Mouse (Mus musculus) limb, embryonic 11.5 days (tissue): ENCODE data around the gene Stk38l. TPM values are rescaled to one million over a fixed set of nuclear protein-coding genes. Genes with fewer than 3 reads are reported as not detected.
"Not testable (repeated sequence)": the region's sequence is repeated elsewhere in the genome, so short reads cannot be mapped to it uniquely, and the experiment has no call there.

Source experiments
- ATAC-seq: fragments of 200-750 bp; cut with Nextera tagmentation; 2 replicates; pipeline ENCODE4 v1.8.0; 2017; ENCODE audit warnings: low read depth; ENCODE audit not compliant: insufficient number of reproducible peaks, low FRiP score, low TSS enrichment
- DNase-seq: peaks from one replicate; pipeline ENCODE4 v3.0.0-alpha.2; 2015; ENCODE audit warnings: low spot score
- H3K27ac ChIP-seq: fragments of 300-500 bp; sonication (generic); replicated peaks from 2 replicates; pipeline ENCODE4 v1.5.1; 2014; ENCODE audit warnings: low read depth, mild to moderate bottlenecking, low read length
- H3K27me3 ChIP-seq: fragments of 300-500 bp; sonication (generic); 2 replicates; pipeline ENCODE4 v1.6.1; 2014; ENCODE audit warnings: mild to moderate bottlenecking, low read length, mixed read lengths; ENCODE audit not compliant: control insufficient read depth, insufficient read depth
- H3K36me3 ChIP-seq: fragments of 300-500 bp; sonication (generic); 2 replicates; pipeline ENCODE4 v1.6.1; 2014; ENCODE audit warnings: mild to moderate bottlenecking, low read length, moderate library complexity, mixed read lengths; ENCODE audit not compliant: control insufficient read depth, insufficient read depth
- H3K4me1 ChIP-seq: fragments of 300-500 bp; sonication (generic); 2 replicates; pipeline ENCODE4 v1.6.1; 2014; ENCODE audit warnings: low read length, mixed read lengths; ENCODE audit not compliant: control insufficient read depth, insufficient read depth
- H3K4me2 ChIP-seq: fragments of 300-500 bp; sonication (generic); 2 replicates; pipeline ENCODE4 v1.6.1; 2014; ENCODE audit warnings: low read depth, mild to moderate bottlenecking, moderate library complexity; ENCODE audit not compliant: severe bottlenecking
- H3K4me3 ChIP-seq: fragments of 300-500 bp; sonication (generic); 2 replicates; pipeline ENCODE4 v1.5.1; 2014; ENCODE audit warnings: low read depth, low read length
- H3K9ac ChIP-seq: fragments of 300-500 bp; sonication (generic); 2 replicates; pipeline ENCODE4 v1.6.1; 2014; ENCODE audit warnings: mild to moderate bottlenecking, low read length
- H3K9me3 ChIP-seq: fragments of 300-500 bp; sonication (generic); 2 replicates; pipeline ENCODE4 v1.6.1; 2016; ENCODE audit warnings: low read length; ENCODE audit not compliant: control insufficient read depth
- WGBS: fragments of 180-500 bp; shearing (Covaris S2); extraction: QIAGEN DNeasy Blood & Tissue Kit; methylation state at CpG from one replicate; pipeline ENCODE4 v1.1.7; 2014; 5-methylcytosine and 5-hydroxymethylcytosine counted together
- polyA plus RNA-seq: library from polyadenylated mRNA; unstranded; fragments of >200 nt; fragmentation: Nextera tagmentation; extraction: Ambion mirVana; gene quantifications from 2 replicates; pipeline ENCODE4 v1.2.1, GENCODE M21; 2014

Stk38l gene
- polyA plus RNA-seq, 1 experiment from 2014 or later: 20.4 TPM

DNA sequence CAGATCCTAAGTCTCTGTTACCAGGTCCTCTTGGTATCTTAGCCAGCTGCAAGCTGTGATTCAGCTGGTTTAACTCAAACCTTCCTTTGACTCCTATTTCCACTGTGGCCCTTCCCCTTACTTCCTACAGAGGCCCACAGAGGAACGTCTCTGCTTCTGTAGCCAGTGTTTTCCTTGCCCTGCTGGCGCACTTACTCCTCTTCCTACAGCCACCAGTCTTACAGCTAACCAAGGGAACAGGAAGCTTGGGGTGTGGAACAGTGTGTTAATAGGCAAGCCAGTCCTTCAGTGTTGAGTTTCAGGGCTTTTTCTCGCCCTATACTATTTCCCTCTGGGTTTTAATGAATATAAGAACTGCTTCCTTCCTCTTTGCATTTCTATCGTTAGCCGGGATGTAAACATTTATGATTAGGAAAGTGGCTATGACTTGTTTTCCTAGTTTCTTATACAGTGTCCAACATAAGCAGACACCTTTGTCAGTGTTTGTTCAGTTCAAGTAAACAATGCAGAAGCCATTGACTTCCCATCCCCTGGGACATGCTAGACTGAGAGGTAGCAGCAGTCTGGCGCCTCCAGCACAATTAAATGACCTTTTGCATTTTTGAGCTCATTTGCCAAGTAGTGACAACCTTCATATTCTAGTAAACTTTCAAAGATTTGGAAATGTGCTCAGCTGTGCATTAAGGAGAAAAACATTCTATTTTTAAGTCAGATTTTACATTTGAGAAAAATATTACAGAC is 45.4 kb downstream of the Stk38l start:
- Histone ChIP-seq H3K4me2 (no peak overlapping the region), H3K36me3 (no peaks in the 10 kb centered on the region), H3K4me3 (no peak overlapping the region), H3K9me3 (no peaks in the 10 kb centered on the region), H3K4me1 (0 out of 2 replicates have a peak, but pooled peaks cover 3% of the 10 kb centered on the region), H3K27ac (no peak overlapping the region), H3K27me3 (no peaks in the 10 kb centered on the region), H3K9ac (no peak overlapping the region)
- 66% methylated on average over 6 of the region's 6 CpGs for WGBS
- ATAC-seq: no peak
- no peak for DNase-seq

DNA sequence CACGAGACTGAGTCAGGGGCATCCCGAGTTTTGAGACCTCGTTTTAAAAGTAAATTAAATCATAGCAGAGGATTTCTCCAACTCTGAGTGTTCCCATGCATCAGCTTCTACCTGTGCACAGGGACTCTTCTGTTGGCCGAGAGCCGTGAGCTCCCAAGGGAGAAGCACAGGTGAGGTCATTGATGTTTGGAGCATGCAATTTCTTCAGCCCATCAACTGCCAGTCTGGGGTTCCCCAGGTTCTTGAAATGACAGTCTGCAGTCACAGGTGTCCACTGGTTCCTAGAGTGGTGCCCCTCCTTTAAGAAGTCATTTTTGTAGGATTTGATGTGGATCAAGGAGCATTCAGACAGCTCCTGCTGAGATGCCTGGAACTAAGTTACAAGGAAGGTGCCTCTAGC is 46.0 kb downstream of the Stk38l start:
- no peak overlapping the region for H3K27ac ChIP-seq
- H3K9me3 ChIP-seq: no peaks in the 10 kb centered on the region
- H3K9ac ChIP-seq: no peak overlapping the region
- H3K4me1 ChIP-seq: 0 out of 2 replicates have a peak, but pooled peaks cover 3% of the 10 kb centered on the region
- 87% methylated on average over 5 of the region's 5 CpGs for WGBS
- no peak overlapping the region for H3K4me3 ChIP-seq
- H3K36me3 ChIP-seq: no peaks in the 10 kb centered on the region
- no peak overlapping the region for H3K4me2 ChIP-seq
- DNase-seq: no peak
- ATAC-seq: no peak
- H3K27me3 ChIP-seq: no peaks in the 10 kb centered on the region

DNA sequence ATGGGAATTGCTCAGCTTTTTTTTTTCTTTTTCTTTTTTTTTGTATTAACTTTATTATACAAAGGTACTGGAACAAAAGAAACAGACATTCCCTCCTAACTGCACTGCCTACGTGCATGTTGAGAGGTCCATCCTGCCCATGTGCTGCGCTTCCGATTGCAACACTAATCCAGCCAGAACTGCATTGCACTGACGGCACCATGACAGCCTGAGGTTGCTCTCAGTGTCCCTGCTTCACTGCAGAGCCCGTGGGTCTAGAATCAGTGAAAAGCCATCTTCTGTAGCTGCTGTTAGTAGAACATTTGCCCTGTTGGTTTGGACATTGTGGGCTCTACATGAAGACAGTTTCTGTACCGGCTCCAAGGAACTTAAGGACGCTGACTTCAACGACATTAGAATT is 51.1 kb downstream of the Stk38l start:
- not testable (repeated sequence) for H3K4me3 ChIP-seq, H3K27ac ChIP-seq, H3K27me3 ChIP-seq, H3K9me3 ChIP-seq, ATAC-seq, H3K4me2 ChIP-seq, DNase-seq, H3K36me3 ChIP-seq, H3K9ac ChIP-seq, H3K4me1 ChIP-seq
- WGBS: 86% methylated on average over 8 of the region's 8 CpGs

DNA sequence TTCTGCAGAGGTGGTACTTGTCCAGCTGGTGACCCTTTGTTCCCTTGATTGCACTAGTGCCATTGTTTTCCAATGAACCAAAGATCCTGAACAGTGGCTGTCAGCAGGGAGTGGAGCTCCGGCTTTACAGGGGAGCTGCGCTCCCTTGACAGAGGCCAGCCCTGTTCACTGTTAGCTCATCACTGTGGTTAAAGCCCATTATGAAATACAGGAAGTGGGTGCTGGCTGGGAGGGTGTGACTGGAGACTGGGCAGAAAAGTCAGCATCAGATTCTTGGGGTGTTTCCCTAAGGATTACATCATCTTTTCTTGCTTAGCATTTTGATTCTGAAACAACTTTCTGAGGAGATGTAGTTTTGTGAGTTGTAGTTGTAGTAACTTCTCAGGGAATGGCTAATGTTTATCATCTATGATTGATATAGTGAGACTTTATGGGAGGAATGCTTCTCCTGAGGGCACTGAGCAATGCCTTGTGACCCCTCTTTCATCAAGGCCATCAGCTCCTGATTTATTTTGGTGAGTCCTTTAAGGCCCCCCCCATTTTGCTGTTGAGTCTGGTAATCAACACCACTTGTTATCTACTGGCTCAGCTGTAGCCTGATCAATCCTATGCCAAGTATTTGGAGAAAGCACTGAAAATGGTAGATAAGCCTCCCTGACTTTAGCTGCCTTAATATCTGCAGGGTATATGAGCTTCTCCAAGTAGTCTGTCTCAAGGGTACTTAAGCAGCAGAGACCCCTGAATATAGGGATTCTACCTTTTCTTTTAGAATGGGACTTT is 52.0 kb downstream of the Stk38l start:
- Histone ChIP-seq H3K27me3 (no peaks in the 10 kb centered on the region), H3K4me2 (no peak overlapping the region), H3K4me3 (no peak overlapping the region), H3K36me3 (no peaks in the 10 kb centered on the region), H3K9me3 (no peaks in the 10 kb centered on the region), H3K4me1 (no peaks in the 10 kb centered on the region), H3K9ac (no peak overlapping the region), H3K27ac (no peak overlapping the region)
- WGBS: 70% methylated on average over 2 of the region's 2 CpGs
- ATAC-seq: no peak
- DNase-seq: no peak

DNA sequence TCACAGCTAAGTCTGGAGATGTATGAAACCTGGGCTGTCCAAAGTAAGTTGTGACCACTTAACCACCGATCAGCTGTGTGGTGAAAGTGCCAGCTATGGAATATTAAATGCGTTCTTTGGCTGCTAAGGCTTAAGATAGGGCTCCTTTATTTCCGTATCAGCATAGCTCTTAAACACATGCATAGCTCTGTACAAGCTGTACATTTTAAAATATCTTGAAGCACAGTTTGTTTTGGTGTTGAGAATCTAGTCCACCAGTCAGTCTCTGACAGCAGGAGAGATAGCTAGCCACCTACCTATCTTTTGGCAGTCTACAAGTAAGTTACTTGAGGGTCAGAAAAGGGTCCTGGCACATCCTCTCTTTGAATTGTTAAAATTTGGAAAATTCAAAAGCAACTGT is 53.3 kb downstream of the Stk38l start:
- Histone ChIP-seq H3K4me1 (no peaks in the 10 kb centered on the region), H3K27me3 (no peaks in the 10 kb centered on the region)
- WGBS: 92% methylated on average over 3 of the region's 3 CpGs

DNA sequence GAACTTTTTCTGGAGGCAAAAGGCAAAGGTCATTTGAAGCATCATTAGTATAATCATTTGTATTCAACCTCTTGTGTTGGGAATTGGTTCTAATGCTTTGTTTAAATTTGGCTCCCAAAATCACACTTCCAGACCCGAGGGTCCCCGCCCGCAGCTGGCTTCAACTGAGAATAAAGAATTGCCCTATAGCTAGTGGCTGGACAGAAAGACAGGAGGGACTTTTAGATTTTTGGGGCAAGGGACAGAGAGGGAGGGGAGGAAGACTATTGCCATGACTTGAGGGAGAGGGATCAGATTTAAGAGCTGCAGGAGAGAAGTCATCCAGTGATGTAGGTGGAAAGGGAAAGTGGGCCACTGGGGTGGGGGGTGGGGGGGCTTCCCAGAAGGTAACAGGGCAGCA is 56.8 kb downstream of the Stk38l start:
- DNase-seq (no peak), ATAC-seq (no peak)
- Histone ChIP-seq H3K9ac (no peak overlapping the region), H3K4me1 (no peaks in the 10 kb centered on the region), H3K4me2 (no peak overlapping the region), H3K9me3 (no peaks in the 10 kb centered on the region), H3K4me3 (no peak overlapping the region), H3K36me3 (no peaks in the 10 kb centered on the region), H3K27ac (no peak overlapping the region), H3K27me3 (no peaks in the 10 kb centered on the region)
- WGBS: 86% methylated on average over 3 of the region's 3 CpGs

More for the DNA sequence above, 53.3 kb downstream of the Stk38l start:
- H3K4me3 ChIP-seq: no peak overlapping the region
- no peaks in the 10 kb centered on the region for H3K36me3 ChIP-seq
- DNase-seq (no peak), ATAC-seq (no peak)
- H3K9ac ChIP-seq: no peak overlapping the region
- H3K4me2 ChIP-seq: no peak overlapping the region
- no peak overlapping the region for H3K27ac ChIP-seq
- H3K9me3 ChIP-seq: no peaks in the 10 kb centered on the region

DNA sequence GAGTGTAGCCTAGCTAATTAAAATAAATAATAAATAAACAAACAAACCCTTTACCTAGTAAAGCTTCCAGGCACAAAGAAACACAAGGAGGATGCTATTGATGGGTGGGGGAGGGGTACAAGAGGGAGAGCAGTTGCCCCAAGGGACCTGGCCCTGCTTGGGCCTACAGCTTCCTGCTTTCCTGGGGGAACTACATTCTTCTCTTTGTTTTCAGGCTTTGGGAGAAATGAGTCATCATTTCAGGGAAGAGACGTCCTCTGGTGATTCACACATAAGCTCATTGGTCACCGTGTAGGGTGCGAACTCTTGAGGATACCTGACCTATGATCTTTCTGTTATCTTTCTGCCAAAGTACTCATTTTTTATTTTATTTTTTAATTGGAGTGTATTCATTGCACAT is 68.7 kb downstream of the Stk38l start:
- H3K27ac ChIP-seq: no peak overlapping the region
- no peak overlapping the region for H3K9ac ChIP-seq
- H3K4me3 ChIP-seq: no peak overlapping the region
- no peaks in the 10 kb centered on the region for H3K9me3 ChIP-seq
- WGBS: 83% methylated on average over 3 of the region's 3 CpGs
- no peaks in the 10 kb centered on the region for H3K36me3 ChIP-seq
- DNase-seq (no peak), ATAC-seq (no peak)
- H3K4me1 ChIP-seq: no peaks in the 10 kb centered on the region
- H3K27me3 ChIP-seq: no peaks in the 10 kb centered on the region
- H3K4me2 ChIP-seq: no peak overlapping the region

DNA sequence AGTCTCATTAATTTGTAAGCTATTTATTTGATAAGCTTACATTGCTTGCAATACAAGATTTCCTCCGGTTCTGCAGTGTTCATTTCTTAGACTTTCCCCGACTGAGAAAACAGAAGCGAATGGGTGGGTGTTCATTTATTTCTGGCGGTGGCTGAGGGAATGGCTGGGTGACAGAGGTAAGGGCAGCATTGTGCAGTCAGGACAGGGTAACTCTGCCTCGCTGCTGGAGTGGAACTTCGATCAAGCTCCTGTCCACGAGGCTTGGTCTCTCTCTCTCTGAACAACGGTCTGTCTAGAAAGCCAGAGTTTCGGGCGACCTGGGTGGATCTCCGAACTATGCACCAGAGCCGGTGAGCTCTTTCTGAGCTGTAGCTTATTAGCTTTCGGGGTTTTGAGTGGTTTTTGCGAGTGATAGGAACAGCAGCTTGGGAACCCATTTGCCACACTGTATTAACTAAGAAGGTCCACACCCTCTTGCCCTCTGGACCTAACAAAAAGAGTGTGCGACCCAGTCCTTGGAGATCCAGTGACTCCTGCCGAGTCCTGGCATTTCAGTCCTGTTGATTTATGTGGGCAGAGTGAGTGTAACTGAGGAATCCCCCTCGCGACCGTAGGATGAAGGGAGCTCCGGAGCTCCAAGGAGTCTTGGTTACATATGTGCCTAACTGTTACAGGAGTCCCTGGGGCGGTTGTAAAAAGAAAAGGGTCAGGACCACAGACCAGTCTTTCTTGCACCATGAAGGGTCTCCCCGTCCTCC is 70.5 kb downstream of the Stk38l start:
- peak overlapping the region; percentile 61 for H3K9ac ChIP-seq
- no peak overlapping the region for H3K27ac ChIP-seq

More for the DNA sequence above, 70.5 kb downstream of the Stk38l start:
- Histone ChIP-seq H3K27me3 (no peaks in the 10 kb centered on the region; the same call in 1 of the 2 replicates), H3K9me3 (no peaks in the 10 kb centered on the region), H3K4me2 (peak overlapping the region; percentile 67), H3K4me1 (no peaks in the 10 kb centered on the region), H3K4me3 (peak overlapping the region; percentile 48), H3K36me3 (no peaks in the 10 kb centered on the region)
- WGBS: 19% methylated on average over 22 of the region's 22 CpGs
- no peak for DNase-seq
- ATAC-seq: peak; percentile 45; the same call in 1 of the 2 replicates
